Mouse (Mus musculus) embryo, embryonic 9.5 days (tissue): ENCODE results near the gene Stpg4.
A peak's percentile ranks its signal among the peaks of the same experiment; 100 is the strongest.

Experiments used
- DNase-seq: peaks from one replicate; pipeline ENCODE4 v3.0.0-alpha.2; 2017; ENCODE audit errors: extremely low spot score

Gene Stpg4

DNA sequence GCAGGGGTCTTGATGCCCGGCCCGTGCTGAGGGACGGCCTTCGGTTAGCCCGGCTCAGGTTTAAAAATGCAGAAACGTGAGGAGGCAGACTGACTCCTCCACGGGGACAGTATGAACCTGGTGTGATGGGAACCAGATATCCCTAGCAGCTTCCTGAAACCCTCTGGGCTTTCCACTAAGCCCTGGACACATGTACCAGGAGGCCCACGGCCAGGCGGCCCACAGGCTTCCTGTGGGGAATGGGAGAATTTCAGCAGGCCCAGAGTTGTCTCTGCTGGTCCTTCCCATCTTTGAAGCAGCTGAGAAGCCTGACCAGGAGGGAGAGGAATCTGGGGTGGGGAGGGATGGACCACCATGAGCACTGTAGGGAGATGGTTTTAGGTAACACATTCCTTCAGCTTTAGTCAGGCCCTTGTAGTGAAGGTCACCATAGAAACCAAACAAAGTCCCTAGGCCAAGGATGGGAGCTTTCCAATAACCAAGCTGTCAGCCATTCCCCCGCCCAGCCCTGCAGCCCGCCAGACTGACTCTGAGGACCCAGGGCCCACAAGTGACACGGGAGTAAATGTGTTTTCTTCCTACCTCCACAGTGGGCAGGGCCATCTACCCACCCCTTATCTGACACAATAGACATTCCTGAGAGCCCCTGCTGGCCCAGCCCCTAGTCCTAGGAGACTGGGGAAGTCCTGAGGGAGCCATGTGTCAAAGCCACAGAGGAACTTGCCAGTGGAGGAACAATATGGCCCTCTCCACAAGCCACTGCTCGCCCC lies 76.9 kb downstream of the Stpg4 start:
- peak; percentile 64 for DNase-seq

DNA sequence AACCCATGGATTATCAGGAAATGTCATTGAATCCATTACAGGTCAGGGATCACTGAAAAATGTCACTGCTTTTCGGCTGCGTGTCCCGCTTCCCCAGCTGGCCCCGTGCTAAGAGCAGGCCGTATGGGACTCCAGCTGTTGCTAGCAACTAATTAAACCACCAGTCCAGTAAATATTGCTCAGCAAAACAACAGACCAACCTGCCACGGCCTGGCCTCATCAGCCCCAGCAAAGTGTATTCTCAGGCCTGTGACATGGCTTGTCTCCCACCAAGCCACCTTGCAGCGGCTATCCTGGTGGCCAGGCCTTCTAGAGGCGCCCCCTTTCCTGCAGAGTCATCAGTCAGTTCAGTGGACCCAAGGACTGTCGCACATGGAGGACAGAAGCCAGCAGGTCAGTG lies 78.0 kb downstream of the Stpg4 start:
- no peak for DNase-seq

DNA sequence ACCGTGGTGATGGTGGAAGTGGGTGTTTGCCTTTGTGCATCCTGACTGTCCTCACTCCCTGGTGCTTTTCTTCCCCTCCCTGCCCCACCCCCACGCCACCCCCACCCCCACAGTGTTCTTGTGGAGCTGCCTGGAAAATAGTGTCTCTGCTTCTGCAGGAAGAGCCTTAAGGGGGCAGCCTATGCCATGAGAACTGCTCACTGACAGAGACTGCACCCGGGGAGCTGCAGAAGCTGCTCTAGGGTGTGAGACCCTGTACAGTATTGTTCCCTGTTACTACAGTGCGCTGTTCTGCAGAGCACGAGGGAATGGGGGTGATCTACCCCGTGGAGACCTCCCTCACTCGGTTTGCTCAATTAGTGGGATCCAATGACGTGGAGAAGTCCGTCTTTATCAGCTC lies 78.5 kb downstream of the Stpg4 start:
- no peak for DNase-seq

DNA sequence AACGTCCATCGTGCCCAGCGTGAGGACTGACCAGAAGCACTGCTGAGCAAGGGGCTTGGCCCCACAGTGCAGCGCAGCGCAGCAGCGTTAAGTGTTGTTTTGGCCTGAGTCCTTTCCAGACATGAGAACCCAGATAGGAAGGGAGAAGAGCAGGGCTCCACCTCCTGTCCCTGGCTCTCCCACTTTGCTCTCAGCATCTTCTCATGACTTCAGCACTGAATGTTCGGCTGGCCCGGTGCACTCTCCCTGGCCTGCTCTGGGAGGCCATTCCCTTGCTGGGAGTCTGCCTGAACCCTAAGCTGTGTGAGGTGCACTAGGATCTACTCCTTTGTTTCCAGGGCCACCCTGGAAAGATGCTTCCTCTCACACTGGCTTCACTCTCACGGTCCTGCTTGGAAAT lies 79.2 kb downstream of the Stpg4 start:
- no peak for DNase-seq

DNA sequence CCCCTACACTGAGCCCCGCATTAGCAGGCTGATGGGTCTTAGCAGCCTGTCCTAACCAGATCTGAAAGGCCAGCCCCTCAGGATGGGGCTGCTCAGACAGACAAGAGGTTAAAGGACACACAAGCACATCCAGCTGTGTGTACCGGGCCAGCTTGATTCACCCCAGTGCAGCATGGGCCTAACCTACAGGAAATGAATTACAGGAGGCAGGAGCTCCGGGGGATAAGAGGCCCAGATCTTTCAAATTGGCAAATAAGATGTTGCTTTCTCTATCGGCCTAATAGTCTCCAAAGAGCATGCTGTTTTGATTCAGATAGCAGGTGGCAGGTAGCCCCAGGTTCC lies 82.3 kb downstream of the Stpg4 start:
- no peak for DNase-seq

DNA sequence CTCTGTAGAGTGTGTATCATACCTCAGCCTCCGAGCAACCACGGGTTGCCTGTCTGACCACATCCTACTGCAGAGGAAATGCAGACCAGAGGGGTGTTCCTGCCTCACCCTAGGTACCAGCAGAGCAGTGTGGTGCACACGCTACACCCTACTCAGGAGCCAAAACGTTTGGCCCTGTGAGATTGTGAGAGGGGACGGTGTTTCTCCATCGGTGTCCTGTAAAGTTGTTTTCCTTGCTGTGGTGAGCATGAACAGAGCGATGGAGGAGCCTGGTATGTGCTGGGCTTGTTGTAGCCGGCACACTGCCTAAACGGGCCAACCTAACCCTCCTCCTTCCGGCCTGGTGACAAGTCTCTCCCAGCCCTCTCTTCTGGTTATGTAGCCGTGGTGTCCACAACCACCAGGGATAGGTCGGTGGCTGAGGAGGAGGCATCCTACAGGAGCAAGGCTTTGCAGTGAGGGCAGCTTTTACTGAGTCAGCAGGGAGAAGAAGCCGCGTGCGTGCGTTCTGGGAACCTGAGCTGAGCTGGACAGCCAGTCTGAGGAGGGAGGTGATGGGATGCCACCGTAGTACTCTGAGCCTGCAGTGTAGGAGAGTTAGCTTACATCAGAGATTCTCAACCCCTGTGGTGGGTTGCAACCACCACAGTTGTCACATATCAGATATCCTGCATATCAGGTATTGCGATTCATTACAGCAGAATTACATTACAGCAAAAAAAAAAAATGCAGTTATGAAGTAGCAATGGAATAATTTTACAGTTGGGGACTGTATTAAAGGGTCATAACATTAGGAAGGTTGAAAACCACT lies 82.9 kb downstream of the Stpg4 start:
- DNase-seq, result no peak

DNA sequence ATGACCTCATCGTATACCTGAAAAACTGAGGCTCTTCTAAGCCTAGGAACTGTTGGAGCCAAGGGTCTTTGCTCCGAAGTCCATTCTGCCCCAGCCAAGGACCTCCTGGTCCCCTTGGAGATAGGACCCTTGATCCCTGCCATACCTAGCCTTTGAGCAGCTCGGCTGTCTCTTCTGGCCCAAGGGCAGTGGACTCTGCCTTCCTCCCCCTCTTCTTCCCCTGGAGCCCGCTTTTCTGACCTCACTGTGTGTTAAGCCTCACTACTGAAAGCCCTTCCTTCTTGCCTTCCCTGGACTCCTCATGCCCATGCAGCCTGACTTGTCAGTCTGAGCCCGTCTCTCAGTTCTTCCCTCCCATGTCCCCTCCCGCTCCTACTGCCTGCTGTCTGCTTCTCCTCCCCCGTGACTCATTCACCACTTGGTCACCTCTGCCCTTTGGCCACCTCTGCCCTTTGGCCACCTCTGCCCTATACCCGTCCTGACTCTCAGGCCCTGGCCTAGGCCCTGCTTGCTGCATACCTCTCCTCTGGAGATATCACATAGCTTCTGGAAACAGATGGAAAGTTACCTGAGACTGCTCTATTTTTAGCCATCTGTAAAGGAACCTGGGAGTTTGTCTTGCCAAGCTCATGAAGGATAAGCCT lies 84.4 kb downstream of the Stpg4 start:
- peak; percentile 40 for DNase-seq
